Mouse (Mus musculus) liver, adult 2 months (tissue): ENCODE results near the gene 1700056E22Rik. TPM values are rescaled to one million over a fixed set of nuclear protein-coding genes. Genes with fewer than 3 reads are reported as not detected.
A peak's percentile ranks its signal among the peaks of the same experiment; 100 is the strongest.

Experiments used
- DNase-seq: peaks from one replicate; pipeline ENCODE4 v3.0.0-alpha.2; 2011; ENCODE audit warnings: low read depth, low spot score; ENCODE audit errors: extremely low read depth
- H3K27ac ChIP-seq: fragments of 200-500 bp; replicated peaks from 2 replicates; pipeline ENCODE4 v1.5.1; 2012; ENCODE audit warnings: low read depth, mild to moderate bottlenecking, control low read depth, inconsistent platforms, low read length; ENCODE audit not compliant: insufficient read depth
- H3K27me3 ChIP-seq: fragments of 200-500 bp; 2 replicates; pipeline ENCODE4 v1.6.1; 2012; ENCODE audit warnings: mild to moderate bottlenecking, moderate library complexity, low read length, inconsistent platforms; ENCODE audit not compliant: control insufficient read depth, insufficient read depth
- H3K36me3 ChIP-seq: fragments of 200-500 bp; 2 replicates; pipeline ENCODE4 v1.6.1; 2012; ENCODE audit warnings: low read length, inconsistent platforms; ENCODE audit not compliant: control insufficient read depth, insufficient read depth
- H3K4me1 ChIP-seq: fragments of 200-500 bp; 2 replicates; pipeline ENCODE4 v1.6.1; 2011; ENCODE audit warnings: low read length; ENCODE audit not compliant: control insufficient read depth, insufficient read depth
- H3K4me3 ChIP-seq: fragments of 200-500 bp; 2 replicates; pipeline ENCODE4 v1.5.1; 2011; ENCODE audit warnings: low read depth, mild to moderate bottlenecking, control low read depth, low read length, moderate library complexity; ENCODE audit not compliant: insufficient read depth
- H3K79me2 ChIP-seq: fragments of 200-500 bp; 2 replicates; pipeline ENCODE4 v1.6.1; 2012; ENCODE audit warnings: inconsistent platforms, mild to moderate bottlenecking, low read length, moderate library complexity; ENCODE audit not compliant: control insufficient read depth, insufficient read depth
- H3K9ac ChIP-seq: fragments of 200-500 bp; 2 replicates; pipeline ENCODE4 v1.6.1; 2012; ENCODE audit warnings: low read depth, mild to moderate bottlenecking, control low read depth, inconsistent platforms, low read length
- CTCF ChIP-seq: fragments of 200-500 bp; IDR thresholded peaks from 2 replicates; pipeline ENCODE4 v1.5.1; 2011; ENCODE audit warnings: low read depth, low read length, control low read depth
- POLR2A ChIP-seq: fragments of 200-500 bp; IDR thresholded peaks from 2 replicates; pipeline ENCODE4 v1.6.1; 2011; ENCODE audit warnings: low read length, control low read depth; ENCODE audit not compliant: insufficient read depth; ENCODE audit errors: extremely low read depth
- WGBS: fragments of 180-500 bp; shearing (Covaris S2); methylation state at CpG from one replicate; pipeline ENCODE4 v1.1.7; 2018; 5-methylcytosine and 5-hydroxymethylcytosine counted together
- polyA plus RNA-seq: library from polyadenylated mRNA; depleted of rRNA; stranded (reverse); fragments of >200 nt; gene quantifications from 2 replicates; pipeline ENCODE4 v1.2.3, GENCODE M21; 2012
- total RNA-seq: library from RNA; depleted of rRNA; stranded (reverse); fragments of >200 nt; gene quantifications from 2 replicates; pipeline ENCODE4 v1.2.3, GENCODE M21; 2014

1700056E22Rik gene
- total and polyA plus RNA-seq, 2 experiments: 0.28 to 0.99 TPM

DNA sequence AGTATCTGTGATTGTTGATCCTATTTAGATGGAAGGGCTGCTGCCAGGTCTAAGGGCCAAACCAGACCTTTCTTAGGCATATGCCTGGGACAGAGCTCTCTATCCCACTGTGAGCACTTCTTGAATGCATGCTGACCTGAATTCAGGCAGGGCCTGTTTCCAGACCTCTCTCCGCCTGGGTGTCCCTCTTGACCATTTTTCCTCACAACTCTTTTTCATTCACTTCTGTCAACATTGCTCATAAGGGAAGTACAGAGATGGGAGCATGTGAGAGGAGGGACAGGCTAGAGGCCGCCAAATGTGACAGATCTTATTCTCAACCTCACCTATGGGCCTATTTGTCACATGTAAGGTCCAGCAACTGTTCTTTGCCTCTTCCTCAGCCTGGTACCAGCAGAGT lies 20.1 kb upstream of the 1700056E22Rik start:
- Histone ChIP-seq H3K27me3 (no peaks in the 10 kb centered on the region), H3K36me3 (no peaks in the 10 kb centered on the region), H3K4me1 (peaks cover 38% of the 10 kb centered on the region), H3K9ac (no peak overlapping the region), H3K79me2 (peaks cover 17% of the 10 kb centered on the region; the same call in 1 of the 2 replicates), H3K27ac (no peak overlapping the region), H3K4me3 (no peak overlapping the region)
- TF ChIP-seq POLR2A (no peak), CTCF (no peak)
- peak; percentile 25 for DNase-seq
- 86% methylated on average over 2 of the region's 2 CpGs for WGBS

- WGBS: 64% methylated on average over 4 of the region's 4 CpGs
- H3K36me3 ChIP-seq: no peaks in the 10 kb centered on the region
- peaks cover 16% of the 10 kb centered on the region; the same call in 1 of the 2 replicates for H3K79me2 ChIP-seq
- H3K27me3 ChIP-seq: no peaks in the 10 kb centered on the region
- peak; percentile 42 for DNase-seq
- peaks cover 40% of the 10 kb centered on the region for H3K4me1 ChIP-seq
- TF ChIP-seq POLR2A (no peak), CTCF (no peak)
- H3K27ac ChIP-seq: peak overlapping the region; percentile 85
- H3K4me3 ChIP-seq: no peak overlapping the region
- no peak overlapping the region for H3K9ac ChIP-seq
Observed at GRCm38 (mm10) chr1:184053711-184054110, 19.6 kb upstream of the 1700056E22Rik start.

GRCm38 (mm10) chr1:184053141-184053540 lies 19.0 kb upstream of the 1700056E22Rik start:
- WGBS: 18% methylated on average over 4 of the region's 4 CpGs
- Histone ChIP-seq H3K27me3 (no peaks in the 10 kb centered on the region), H3K79me2 (peaks cover 16% of the 10 kb centered on the region; the same call in 1 of the 2 replicates), H3K27ac (peak overlapping the region; percentile 85), H3K4me3 (no peak overlapping the region), H3K36me3 (no peaks in the 10 kb centered on the region), H3K9ac (peak overlapping the region; percentile 52), H3K4me1 (peaks cover 38% of the 10 kb centered on the region)
- TF ChIP-seq POLR2A (no peak), CTCF (no peak)
- DNase-seq: peak; percentile 85

GRCm38 (mm10) chr1:184052331-184052730 lies 18.2 kb upstream of the 1700056E22Rik start:
- H3K36me3 ChIP-seq: no peaks in the 10 kb centered on the region
- H3K4me3 ChIP-seq: no peak overlapping the region
- H3K27ac ChIP-seq: peak overlapping the region; percentile 14
- H3K9ac ChIP-seq: no peak overlapping the region
- no peak for DNase-seq
- TF ChIP-seq POLR2A (no peak), CTCF (no peak)
- no peaks in the 10 kb centered on the region for H3K27me3 ChIP-seq
- peaks cover 13% of the 10 kb centered on the region; the same call in 1 of the 2 replicates for H3K79me2 ChIP-seq
- 68% methylated on average over 4 of the region's 4 CpGs for WGBS
- peaks cover 32% of the 10 kb centered on the region for H3K4me1 ChIP-seq

- Histone ChIP-seq H3K4me3 (no peak overlapping the region), H3K9ac (no peak overlapping the region), H3K79me2 (peaks cover 10% of the 10 kb centered on the region; the same call in 1 of the 2 replicates), H3K27me3 (no peaks in the 10 kb centered on the region), H3K4me1 (peaks cover 31% of the 10 kb centered on the region), H3K27ac (peak overlapping the region; percentile 14), H3K36me3 (no peaks in the 10 kb centered on the region)
- WGBS: 6% methylated on average over 6 of the region's 6 CpGs
- peak; percentile 84 for DNase-seq
- TF ChIP-seq CTCF (no peak), POLR2A (no peak)
Observed at GRCm38 (mm10) chr1:184051824-184052223, 17.7 kb upstream of the 1700056E22Rik start.

GRCm38 (mm10) chr1:184051286-184051685 lies 17.2 kb upstream of the 1700056E22Rik start:
- TF ChIP-seq CTCF: no peak
- no peak for TF ChIP-seq POLR2A
- no peak for DNase-seq
- Histone ChIP-seq H3K4me3 (no peak overlapping the region), H3K4me1 (peaks cover 31% of the 10 kb centered on the region), H3K27me3 (no peaks in the 10 kb centered on the region), H3K79me2 (peaks cover 10% of the 10 kb centered on the region; the same call in 1 of the 2 replicates), H3K27ac (no peak overlapping the region), H3K9ac (no peak overlapping the region), H3K36me3 (no peaks in the 10 kb centered on the region)
- WGBS: 85% methylated on average over 1 of the region's 1 CpGs
